Mouse (Mus musculus) hindbrain, embryonic 15.5 days (tissue): Measurements from ENCODE around the gene Bahcc1. TPM values are rescaled to one million over a fixed set of nuclear protein-coding genes. Genes with fewer than 3 reads are reported as not detected.

Experiments used
- ATAC-seq: fragments of 200-750 bp; cut with Nextera tagmentation; 2 replicates; pipeline ENCODE4 v1.8.0; 2017; ENCODE audit warnings: low read depth, moderate number of reproducible peaks, moderate TSS enrichment; ENCODE audit not compliant: low FRiP score
- H3K27ac ChIP-seq: fragments of 300-500 bp; sonication (generic); replicated peaks from 2 replicates; pipeline ENCODE4 v1.5.1; 2015; ENCODE audit warnings: mild to moderate bottlenecking, inconsistent platforms
- H3K27me3 ChIP-seq: fragments of 300-500 bp; sonication (generic); 2 replicates; pipeline ENCODE4 v1.6.1; 2015; ENCODE audit warnings: control low read depth, inconsistent platforms
- H3K36me3 ChIP-seq: fragments of 300-500 bp; sonication (generic); 2 replicates; pipeline ENCODE4 v1.6.1; 2015; ENCODE audit warnings: control low read depth, inconsistent platforms
- H3K4me1 ChIP-seq: fragments of 300-500 bp; sonication (generic); replicated peaks from 2 replicates; pipeline ENCODE4 v1.6.1; 2015; ENCODE audit warnings: control low read depth, inconsistent platforms
- H3K4me2 ChIP-seq: fragments of 300-500 bp; sonication (generic); 2 replicates; pipeline ENCODE4 v1.6.1; 2015; ENCODE audit warnings: moderate library complexity, mild to moderate bottlenecking, inconsistent platforms
- H3K4me3 ChIP-seq: fragments of 300-500 bp; sonication (generic); 2 replicates; pipeline ENCODE4 v1.5.1; 2015; ENCODE audit warnings: mild to moderate bottlenecking, inconsistent platforms
- H3K9ac ChIP-seq: fragments of 300-500 bp; sonication (generic); 2 replicates; pipeline ENCODE4 v1.6.1; 2015; ENCODE audit warnings: inconsistent platforms
- H3K9me3 ChIP-seq: fragments of 300-500 bp; sonication (generic); 2 replicates; pipeline ENCODE4 v1.6.1; 2016; ENCODE audit warnings: control low read depth, inconsistent platforms
- WGBS: fragments of 180-500 bp; shearing (Covaris S2); methylation state at CpG from one replicate; pipeline ENCODE4 v1.1.7; 2015; 5-methylcytosine and 5-hydroxymethylcytosine counted together
- polyA plus RNA-seq: library from polyadenylated mRNA; unstranded; fragments of >200 nt; fragmentation: Nextera tagmentation; extraction: Ambion mirVana; gene quantifications from 2 replicates; pipeline ENCODE4 v1.2.1, GENCODE M21; 2015

The Bahcc1 gene
- polyA plus RNA-seq, 1 experiment from 2014 or later: 11.5 TPM

DNA sequence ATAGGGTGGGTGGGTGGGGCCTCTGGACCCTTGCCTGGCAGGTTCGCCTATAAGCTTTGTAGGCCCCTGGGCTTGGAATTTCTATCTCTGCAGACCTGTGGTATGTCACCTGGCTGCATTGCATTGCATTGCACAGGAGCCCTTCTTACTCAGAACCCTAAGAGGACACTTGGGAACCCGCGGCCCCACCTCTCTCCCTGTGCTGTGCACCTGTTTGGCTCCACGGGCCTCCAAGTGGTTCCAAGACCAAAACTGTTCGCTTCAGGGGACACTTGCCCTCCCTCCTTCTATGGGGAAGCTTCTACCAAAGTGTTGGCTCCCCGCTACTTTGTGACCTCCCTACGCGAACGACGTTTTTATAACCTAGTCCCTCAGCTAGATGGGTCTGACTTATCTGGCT lies 78.8 kb downstream of the Bahcc1 start:
- Histone ChIP-seq H3K27me3 (no peaks in the 10 kb centered on the region), H3K4me2 (peak overlapping the region; percentile 89), H3K4me3 (peak overlapping the region; percentile 43), H3K9me3 (no peaks in the 10 kb centered on the region), H3K36me3 (no peaks in the 10 kb centered on the region), H3K4me1 (peaks cover 48% of the 10 kb centered on the region), H3K27ac (peak overlapping the region; percentile 93), H3K9ac (peak overlapping the region; percentile 58)
- 48% methylated on average over 10 of the region's 10 CpGs for WGBS
- no peak for ATAC-seq

DNA sequence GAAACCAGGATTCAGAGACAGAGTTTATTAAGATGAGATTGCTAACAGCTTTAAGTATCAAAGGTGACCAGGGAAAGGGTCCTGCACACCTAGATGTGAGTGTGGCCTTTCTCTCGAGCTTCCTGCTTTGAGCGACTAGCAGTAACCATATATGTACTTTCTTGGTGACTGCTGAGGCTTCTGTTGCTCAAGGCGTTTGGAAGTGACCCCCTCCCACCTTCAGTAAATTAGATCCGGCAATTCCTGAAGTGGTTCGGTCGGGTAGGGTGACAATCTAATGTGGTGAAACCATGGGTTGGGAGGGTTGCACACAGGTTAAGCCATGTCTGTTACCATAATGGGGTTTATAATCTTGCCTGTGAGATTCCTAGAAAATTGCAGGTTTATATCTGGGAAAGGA lies 79.3 kb downstream of the Bahcc1 start:
- Histone ChIP-seq H3K4me3 (no peak overlapping the region), H3K36me3 (no peaks in the 10 kb centered on the region), H3K27ac (0 out of 2 replicates have a peak overlapping the region, but pooled peaks have one; percentile 93), H3K9ac (no peak overlapping the region), H3K9me3 (no peaks in the 10 kb centered on the region), H3K27me3 (no peaks in the 10 kb centered on the region), H3K4me2 (peak overlapping the region; percentile 89; the same call in 1 of the 2 replicates), H3K4me1 (peaks cover 48% of the 10 kb centered on the region)
- no peak for ATAC-seq
- WGBS: 81% methylated on average over 6 of the region's 6 CpGs

DNA sequence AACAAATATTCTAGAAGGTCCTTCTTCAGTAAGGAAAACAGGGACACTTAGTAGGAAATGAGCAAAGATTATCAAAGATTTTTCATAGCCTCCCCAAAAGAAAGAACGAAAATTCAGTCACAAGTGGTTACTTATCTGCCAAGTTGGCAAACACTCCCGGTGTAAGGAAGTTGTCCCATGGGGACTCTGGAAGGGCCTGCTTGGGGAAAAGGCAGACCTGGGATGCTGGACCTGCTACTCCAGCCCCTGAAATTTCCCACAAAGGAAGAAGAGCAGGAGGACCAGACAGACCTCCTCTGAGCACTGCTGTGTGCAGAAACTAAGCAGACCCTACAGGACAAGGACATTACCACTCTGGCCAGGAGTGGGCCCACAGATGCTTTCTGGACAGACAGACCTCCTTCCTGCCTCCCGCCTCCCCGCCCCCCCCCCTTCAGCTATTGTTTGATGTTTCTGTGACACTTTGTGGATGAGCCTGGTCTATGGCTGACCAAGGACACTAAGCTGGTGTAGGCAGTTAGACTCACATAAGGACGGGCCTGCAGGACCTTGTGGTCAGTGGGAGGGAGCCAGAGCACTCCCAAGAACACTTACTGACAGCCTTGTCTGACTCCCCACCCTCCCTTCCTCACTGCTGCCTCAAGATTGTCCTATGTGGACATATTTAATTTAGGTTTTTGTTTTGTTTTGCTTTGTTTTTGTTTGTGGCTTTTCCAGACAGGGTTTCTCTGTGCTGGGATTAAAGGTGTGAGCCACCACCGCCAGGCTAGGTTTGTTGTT lies 81.3 kb downstream of the Bahcc1 start:
- no peaks in the 10 kb centered on the region for H3K27me3 ChIP-seq
- no peaks in the 10 kb centered on the region for H3K36me3 ChIP-seq
- H3K4me1 ChIP-seq: peaks cover 41% of the 10 kb centered on the region
- H3K9me3 ChIP-seq: no peaks in the 10 kb centered on the region
- no peak overlapping the region for H3K4me3 ChIP-seq
- H3K27ac ChIP-seq: peak overlapping the region; percentile 97; the same call in 1 of the 2 replicates
- H3K4me2 ChIP-seq: no peak overlapping the region
- no peak overlapping the region for H3K9ac ChIP-seq
- ATAC-seq: no peak
- WGBS: 59% methylated on average over 4 of the region's 6 CpGs

DNA sequence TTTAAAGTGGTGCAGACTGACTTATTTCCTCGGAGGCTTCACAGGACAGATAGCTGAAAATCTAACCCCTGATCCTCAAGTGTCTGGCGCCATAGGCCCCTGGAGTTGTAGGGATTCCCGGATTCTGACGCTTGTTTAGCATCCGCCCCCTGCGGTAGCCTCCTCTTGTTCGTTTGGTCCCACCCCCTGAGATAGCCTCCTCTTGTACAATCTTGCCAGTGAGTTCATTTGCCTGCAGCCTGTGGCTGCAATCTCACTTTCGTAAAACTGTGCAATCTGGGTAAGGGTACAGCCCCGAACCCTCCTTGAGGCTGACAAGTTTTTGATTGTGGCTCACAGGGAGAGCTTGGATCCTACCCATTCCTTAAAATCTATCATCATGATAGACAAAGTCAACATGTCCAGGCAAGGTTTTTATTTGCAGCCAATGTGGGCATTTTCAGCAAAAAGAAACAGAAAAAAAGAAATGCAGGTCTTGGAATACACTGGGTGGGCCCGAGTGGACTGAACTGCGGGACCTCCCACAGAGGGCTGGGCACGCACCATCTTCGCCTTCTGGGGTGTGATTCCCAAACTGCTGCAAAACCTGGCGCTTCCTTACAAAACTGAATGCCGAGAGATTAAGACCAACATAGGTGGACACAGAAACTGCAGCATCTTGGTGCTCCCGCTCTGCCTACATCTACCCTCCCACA lies 82.1 kb downstream of the Bahcc1 start:
- peaks cover 41% of the 10 kb centered on the region for H3K4me1 ChIP-seq
- H3K36me3 ChIP-seq: no peaks in the 10 kb centered on the region
- peak overlapping the region; percentile 76 for H3K4me2 ChIP-seq
- WGBS: 36% methylated on average over 16 of the region's 16 CpGs
- peak overlapping the region; percentile 59 for H3K9ac ChIP-seq
- H3K27ac ChIP-seq: peak overlapping the region; percentile 97
- H3K9me3 ChIP-seq: no peaks in the 10 kb centered on the region
- no peaks in the 10 kb centered on the region for H3K27me3 ChIP-seq
- H3K4me3 ChIP-seq: peak overlapping the region; percentile 42
- ATAC-seq: no peak

DNA sequence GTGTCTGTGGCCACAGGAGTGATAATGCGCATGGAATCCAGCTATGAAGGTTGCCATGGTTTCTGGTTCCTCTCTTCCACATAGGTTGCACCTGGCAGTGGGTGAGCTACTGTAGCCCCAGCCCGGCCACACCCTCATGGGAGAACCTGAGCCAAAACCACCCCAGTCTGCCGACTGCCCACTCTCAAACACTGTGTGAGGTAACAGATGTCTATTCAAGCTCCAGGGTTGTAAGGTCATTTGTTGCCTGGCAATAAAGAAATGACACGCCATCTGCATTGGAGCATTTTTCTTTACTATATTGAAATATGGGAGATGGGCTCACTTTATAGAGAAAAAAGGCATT lies 82.6 kb downstream of the Bahcc1 start:
- Histone ChIP-seq H3K9ac (peak overlapping the region; percentile 59), H3K4me1 (peaks cover 38% of the 10 kb centered on the region), H3K9me3 (no peaks in the 10 kb centered on the region), H3K27ac (peak overlapping the region; percentile 97), H3K36me3 (no peaks in the 10 kb centered on the region), H3K4me3 (peak overlapping the region; percentile 42), H3K4me2 (peak overlapping the region; percentile 76), H3K27me3 (no peaks in the 10 kb centered on the region)
- ATAC-seq: no peak
- WGBS: 11% methylated on average over 4 of the region's 4 CpGs

DNA sequence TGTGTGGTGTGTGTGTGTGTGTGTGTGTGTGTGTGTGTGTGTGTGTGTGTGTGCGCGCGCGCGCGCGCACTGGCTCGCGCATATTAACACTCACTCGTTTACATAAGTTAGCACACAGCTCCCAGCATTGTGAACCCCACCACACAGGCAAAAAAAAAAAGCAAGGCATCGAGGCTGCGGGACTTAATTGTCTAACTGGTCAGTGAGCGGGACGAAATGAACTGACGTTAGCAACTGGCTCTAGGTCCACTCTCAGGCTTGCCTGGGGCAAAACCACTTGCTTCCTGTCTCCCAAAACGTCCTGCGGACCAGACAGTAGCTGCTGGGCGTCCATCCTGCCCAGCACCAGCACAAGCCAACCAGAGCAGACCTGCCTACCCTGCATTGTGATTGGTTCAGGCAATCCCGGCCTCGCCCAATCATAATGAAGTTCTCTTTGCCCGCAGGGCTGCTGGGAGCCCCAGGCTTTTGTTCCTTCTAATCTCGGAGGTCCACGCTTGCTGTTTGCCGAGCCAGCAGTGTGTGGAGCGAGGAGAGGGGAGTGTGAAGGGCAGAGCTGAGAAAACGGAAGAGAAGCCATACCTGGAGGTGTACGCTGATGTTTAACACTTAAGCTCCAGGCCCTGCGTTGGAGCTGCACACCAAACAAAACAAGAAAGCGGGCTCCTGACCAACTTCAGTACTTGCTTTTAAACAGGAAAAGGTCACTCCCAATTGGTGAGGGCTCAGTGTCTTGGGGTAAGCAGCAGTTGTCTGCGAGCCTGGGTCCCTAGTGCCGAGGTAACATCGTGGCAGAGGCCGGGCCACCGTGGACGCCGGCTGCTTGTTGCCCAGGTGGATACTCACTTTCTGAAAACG lies 83.3 kb downstream of the Bahcc1 start:
- Histone ChIP-seq H3K36me3 (no peaks in the 10 kb centered on the region), H3K4me3 (peak overlapping the region; percentile 42), H3K4me1 (peaks cover 34% of the 10 kb centered on the region), H3K9me3 (no peaks in the 10 kb centered on the region), H3K9ac (peak overlapping the region; percentile 59), H3K27ac (peak overlapping the region; percentile 97), H3K27me3 (no peaks in the 10 kb centered on the region), H3K4me2 (peak overlapping the region; percentile 76)
- ATAC-seq: peak; percentile 98
- 2% methylated on average over 37 of the region's 37 CpGs for WGBS

DNA sequence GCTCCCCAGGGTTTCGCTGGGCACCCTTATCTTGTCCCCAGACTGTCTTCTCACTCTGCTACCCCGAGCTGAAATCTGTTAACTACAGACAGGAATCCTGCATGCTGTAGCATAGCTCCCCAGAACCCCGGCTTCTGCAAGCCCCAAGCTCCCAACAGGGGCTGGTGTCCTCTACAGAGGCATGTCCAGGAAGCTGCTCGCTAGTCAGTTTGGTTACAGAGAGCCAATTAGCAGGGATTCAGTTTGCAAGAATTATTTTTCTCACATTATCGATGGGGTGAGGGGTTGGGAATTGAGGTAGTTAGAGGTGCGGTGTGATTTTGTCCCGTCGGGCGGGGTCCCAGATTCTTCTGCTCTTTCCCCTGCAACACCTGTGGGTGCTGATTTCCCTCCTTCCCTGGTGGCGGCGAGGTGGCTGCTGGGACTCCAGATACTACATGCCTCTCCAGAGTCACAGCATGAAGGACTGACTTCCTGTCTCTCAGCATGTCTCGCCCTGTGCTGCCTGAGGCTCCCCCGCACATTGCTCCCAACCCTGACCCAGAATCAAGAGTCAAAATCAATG lies 84.0 kb downstream of the Bahcc1 start:
- H3K27me3 ChIP-seq: no peaks in the 10 kb centered on the region
- 20% methylated on average over 13 of the region's 13 CpGs for WGBS
- peak overlapping the region; percentile 76 for H3K4me2 ChIP-seq
- H3K9ac ChIP-seq: peak overlapping the region; percentile 59
- H3K27ac ChIP-seq: peak overlapping the region; percentile 97
- no peaks in the 10 kb centered on the region for H3K36me3 ChIP-seq
- peak; percentile 9; the same call in 1 of the 2 replicates for ATAC-seq
- H3K9me3 ChIP-seq: no peaks in the 10 kb centered on the region
- peaks cover 27% of the 10 kb centered on the region for H3K4me1 ChIP-seq
- H3K4me3 ChIP-seq: peak overlapping the region; percentile 42

DNA sequence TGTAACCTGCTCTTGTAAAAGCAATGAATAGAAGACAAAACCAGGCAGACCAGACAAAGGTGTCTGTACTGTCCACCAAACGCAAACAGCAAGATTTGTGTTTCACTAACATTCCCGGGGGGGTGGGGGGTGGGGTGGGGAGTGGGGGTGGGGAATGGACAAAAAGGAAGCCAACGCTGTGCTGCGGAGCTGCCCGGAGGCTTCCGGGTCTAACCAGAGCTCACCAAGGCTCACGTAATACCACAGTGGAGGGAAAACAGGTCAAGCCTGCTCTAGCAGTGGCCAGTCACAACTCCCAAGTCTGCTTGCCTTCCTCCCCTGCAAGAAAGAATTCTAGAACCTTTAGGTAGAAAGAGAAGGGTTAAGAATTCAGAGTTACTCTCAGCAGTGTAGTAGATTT lies 84.7 kb downstream of the Bahcc1 start:
- H3K4me3 ChIP-seq: peak overlapping the region; percentile 42; the same call in 1 of the 2 replicates
- H3K4me1 ChIP-seq: peaks cover 27% of the 10 kb centered on the region
- no peaks in the 10 kb centered on the region for H3K9me3 ChIP-seq
- peak overlapping the region; percentile 59 for H3K9ac ChIP-seq
- 56% methylated on average over 7 of the region's 7 CpGs for WGBS
- no peaks in the 10 kb centered on the region for H3K27me3 ChIP-seq
- H3K4me2 ChIP-seq: peak overlapping the region; percentile 76
- no peak for ATAC-seq
- H3K27ac ChIP-seq: peak overlapping the region; percentile 97
- H3K36me3 ChIP-seq: no peaks in the 10 kb centered on the region

DNA sequence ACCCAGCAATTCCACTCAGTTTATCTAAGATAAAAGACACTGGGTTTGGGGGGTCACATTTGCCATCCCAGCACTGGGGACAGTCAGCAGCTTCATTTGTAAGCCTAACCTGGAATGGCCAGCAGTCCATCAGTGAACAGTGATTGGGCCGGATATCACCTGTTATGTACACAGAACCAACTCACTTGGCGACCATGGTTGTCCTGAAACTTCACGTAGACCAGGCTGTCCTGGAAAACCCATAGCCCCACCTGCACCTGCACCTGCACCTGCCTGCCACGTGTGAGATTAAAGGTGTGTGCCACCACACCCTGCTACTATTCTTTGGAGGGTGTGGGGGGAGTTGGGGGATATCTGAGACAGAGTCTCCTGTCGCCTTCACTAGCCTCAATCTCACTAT lies 86.6 kb downstream of the Bahcc1 start:
- Histone ChIP-seq H3K4me1 (peaks cover 26% of the 10 kb centered on the region), H3K36me3 (no peaks in the 10 kb centered on the region), H3K9ac (no peak overlapping the region), H3K27me3 (no peaks in the 10 kb centered on the region), H3K27ac (no peak overlapping the region), H3K4me3 (no peak overlapping the region), H3K4me2 (no peak overlapping the region), H3K9me3 (no peaks in the 10 kb centered on the region)
- WGBS: 90% methylated on average over 5 of the region's 5 CpGs
- ATAC-seq: no peak

DNA sequence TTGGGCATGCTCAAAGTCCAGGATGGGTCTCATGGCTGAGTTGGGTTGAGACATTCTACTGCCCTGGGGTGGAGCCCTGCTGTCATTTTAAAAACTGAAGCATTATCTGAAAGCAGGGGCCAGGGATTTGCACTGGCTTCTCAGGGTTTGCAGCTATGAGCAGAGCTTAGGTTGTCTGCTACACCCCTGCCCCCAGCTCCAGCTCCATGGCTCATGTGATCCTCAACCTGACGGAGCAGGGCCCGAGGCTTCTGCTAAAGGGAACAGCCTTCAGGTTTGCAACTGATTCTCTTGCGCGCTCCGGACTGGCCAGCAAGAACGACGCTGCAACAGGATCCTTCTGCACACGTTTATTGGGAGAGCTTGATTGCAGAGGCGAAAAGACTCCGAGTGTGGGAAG lies 87.4 kb downstream of the Bahcc1 start:
- no peaks in the 10 kb centered on the region for H3K27me3 ChIP-seq
- no peaks in the 10 kb centered on the region for H3K36me3 ChIP-seq
- no peak for ATAC-seq
- H3K27ac ChIP-seq: no peak overlapping the region
- peaks cover 18% of the 10 kb centered on the region for H3K4me1 ChIP-seq
- WGBS: 96% methylated on average over 10 of the region's 10 CpGs
- no peak overlapping the region for H3K9ac ChIP-seq
- H3K9me3 ChIP-seq: no peaks in the 10 kb centered on the region
- H3K4me2 ChIP-seq: no peak overlapping the region
- no peak overlapping the region for H3K4me3 ChIP-seq

DNA sequence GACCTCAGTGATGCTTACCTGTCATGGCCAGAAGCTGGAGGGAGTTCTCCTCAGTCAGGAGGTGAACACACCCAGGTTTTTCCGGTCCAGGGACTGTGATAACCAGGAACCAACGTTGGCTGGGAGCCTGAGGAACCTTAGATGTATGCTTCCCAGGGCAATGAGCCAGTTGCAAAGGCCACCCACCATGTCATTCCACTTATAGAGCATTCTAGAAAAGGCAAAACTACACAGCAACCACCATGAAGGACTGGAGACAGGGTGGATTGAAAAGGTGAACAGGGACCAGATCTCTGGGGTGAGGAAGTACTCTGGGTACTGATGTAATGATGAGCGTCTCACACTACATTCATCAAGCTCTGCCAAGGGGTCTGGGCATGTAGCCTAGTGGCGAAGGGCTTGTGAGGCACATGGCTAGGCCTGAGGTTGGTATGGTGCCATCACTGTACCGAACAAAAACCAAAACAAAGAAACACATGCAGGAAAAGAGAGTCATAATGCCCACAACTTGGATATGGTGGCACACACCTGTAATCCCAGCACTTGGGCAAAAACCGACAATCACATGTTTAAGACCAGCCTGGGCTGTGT lies 102.8 kb downstream of the Bahcc1 start:
- H3K27ac ChIP-seq: no peak overlapping the region
- WGBS: 84% methylated on average over 6 of the region's 6 CpGs
- H3K36me3 ChIP-seq: no peaks in the 10 kb centered on the region
- no peaks in the 10 kb centered on the region for H3K27me3 ChIP-seq
- no peak overlapping the region for H3K4me3 ChIP-seq
- H3K9ac ChIP-seq: no peak overlapping the region
- H3K4me2 ChIP-seq: no peak overlapping the region
- H3K9me3 ChIP-seq: no peaks in the 10 kb centered on the region
- ATAC-seq: no peak
- H3K4me1 ChIP-seq: no peaks in the 10 kb centered on the region
